Mouse (Mus musculus) heart, embryonic 14.5 days (tissue): ENCODE data around the gene Mfrp. TPM values are rescaled to one million over a fixed set of nuclear protein-coding genes. Genes with fewer than 3 reads are reported as not detected.
A peak's percentile ranks its signal among the peaks of the same experiment; 100 is the strongest.

ENCODE experiments used
- ATAC-seq: fragments of 200-750 bp; cut with Nextera tagmentation; 2 replicates; pipeline ENCODE4 v1.8.0; 2017; ENCODE audit warnings: low read depth, moderate TSS enrichment; ENCODE audit not compliant: insufficient number of reproducible peaks, insufficient read depth, low FRiP score
- H3K27ac ChIP-seq, 2 experiments: fragments of 200-500 bp in 1 of 2; fragments of 300-500 bp in 1 of 2; sonication (generic) in 1 of 2; replicated peaks in 1 of 2; 2 replicates each; pipeline ENCODE4 v1.5.1; 2012 to 2014; ENCODE audit warnings: low read depth in 2 of 2, low read length in 2 of 2, control low read depth in 1 of 2, mild to moderate bottlenecking in 1 of 2, mixed read lengths in 1 of 2; ENCODE audit not compliant: control insufficient read depth in 1 of 2, insufficient read depth in 1 of 2
- H3K27me3 ChIP-seq: fragments of 300-500 bp; sonication (generic); 2 replicates; pipeline ENCODE4 v1.6.1; 2014; ENCODE audit warnings: mild to moderate bottlenecking, low read length, control low read depth; ENCODE audit not compliant: control insufficient read depth, insufficient read depth
- H3K36me3 ChIP-seq: fragments of 300-500 bp; sonication (generic); 2 replicates; pipeline ENCODE4 v1.6.1; 2014; ENCODE audit warnings: mild to moderate bottlenecking, control low read depth, low read length, mixed read lengths; ENCODE audit not compliant: control insufficient read depth, insufficient read depth
- H3K4me1 ChIP-seq, 2 experiments: fragments of 200-500 bp in 1 of 2; fragments of 300-500 bp in 1 of 2; sonication (generic) in 1 of 2; 2 replicates each; pipeline ENCODE4 v1.6.1; 2012 to 2014; ENCODE audit warnings: low read length in 2 of 2, control low read depth in 1 of 2, mixed read lengths in 1 of 2; ENCODE audit not compliant: control insufficient read depth in 2 of 2, insufficient read depth in 2 of 2
- H3K4me2 ChIP-seq: fragments of 300-500 bp; sonication (generic); 2 replicates; pipeline ENCODE4 v1.6.1; 2014; ENCODE audit warnings: mild to moderate bottlenecking, low read length
- H3K4me3 ChIP-seq, 2 experiments: fragments of 200-500 bp in 1 of 2; fragments of 300-500 bp in 1 of 2; sonication (generic) in 1 of 2; 2 replicates each; pipeline ENCODE4 v1.5.1; 2012 to 2014; ENCODE audit warnings: low read length in 2 of 2, mild to moderate bottlenecking in 2 of 2, control low read depth in 1 of 2, low read depth in 1 of 2, moderate library complexity in 1 of 2; ENCODE audit not compliant: control insufficient read depth in 1 of 2, insufficient read depth in 1 of 2
- H3K9ac ChIP-seq: fragments of 300-500 bp; sonication (generic); 2 replicates; pipeline ENCODE4 v1.6.1; 2014; ENCODE audit warnings: mild to moderate bottlenecking, low read length
- H3K9me3 ChIP-seq: fragments of 300-500 bp; sonication (generic); 2 replicates; pipeline ENCODE4 v1.6.1; 2016; ENCODE audit warnings: low read length, control low read depth; ENCODE audit not compliant: control insufficient read depth
- WGBS: fragments of 180-500 bp; shearing (Covaris S2); extraction: QIAGEN DNeasy Blood & Tissue Kit; methylation state at CpG from one replicate; pipeline ENCODE4 v1.1.7; 2014; 5-methylcytosine and 5-hydroxymethylcytosine counted together
- polyA plus RNA-seq: library from polyadenylated mRNA; unstranded; fragments of >200 nt; fragmentation: Nextera tagmentation; extraction: Ambion mirVana; gene quantifications from 2 replicates; pipeline ENCODE4 v1.2.1, GENCODE M21; 2014

Gene Mfrp
- polyA plus RNA-seq, 1 experiment from 2014 or later = not detected

GRCm38 (mm10) chr9:44074395-44075275, 26.9 kb upstream of the Mfrp start:
- H3K4me1 ChIP-seq = peaks cover 58 to 78% of the 10 kb centered on the region in 2 experiments

GRCm38 (mm10) chr9:44075276-44075995, 26.1 kb upstream of the Mfrp start:
- peaks cover 22% of the 10 kb centered on the region for H3K36me3 ChIP-seq
- peaks cover 62 to 81% of the 10 kb centered on the region in 2 experiments for H3K4me1 ChIP-seq
- no peak overlapping the region for H3K4me2 ChIP-seq
- H3K9me3 ChIP-seq = no peaks in the 10 kb centered on the region
- H3K27me3 ChIP-seq = no peaks in the 10 kb centered on the region
- 74% methylated on average over 24 of the region's 24 CpGs for WGBS
- H3K4me3 ChIP-seq = no peak overlapping the region
- ATAC-seq = no peak
- H3K27ac ChIP-seq = no peak overlapping the region
- H3K9ac ChIP-seq = no peak overlapping the region

More at GRCm38 (mm10) chr9:44074395-44075275, 26.9 kb upstream of the Mfrp start:
- no peaks in the 10 kb centered on the region for H3K9me3 ChIP-seq
- no peak for ATAC-seq
- H3K9ac ChIP-seq = no peak overlapping the region
- H3K4me2 ChIP-seq = no peak overlapping the region
- no peaks in the 10 kb centered on the region for H3K27me3 ChIP-seq
- 63% methylated on average over 9 of the region's 9 CpGs for WGBS
- no peak overlapping the region for H3K27ac ChIP-seq
- peaks cover 22% of the 10 kb centered on the region for H3K36me3 ChIP-seq
- H3K4me3 ChIP-seq = no peak overlapping the region

GRCm38 (mm10) chr9:44075996-44076763, 25.3 kb upstream of the Mfrp start:
- Histone ChIP-seq H3K27me3 (no peaks in the 10 kb centered on the region), H3K9ac (peak overlapping the region; percentile 22; the same call in 1 of the 2 replicates), H3K4me2 (0 out of 2 replicates have a peak overlapping the region, but pooled peaks have one; percentile 3), H3K4me3 (no peak overlapping the region), H3K27ac (0 out of 4 replicates have a peak overlapping the region, but pooled peaks of 1 of the 2 experiments have one; percentile 33), H3K9me3 (no peaks in the 10 kb centered on the region), H3K4me1 (peaks cover 61 to 81% of the 10 kb centered on the region in 2 experiments), H3K36me3 (peaks cover 22% of the 10 kb centered on the region)
- ATAC-seq = no peak
- 60% methylated on average over 16 of the region's 16 CpGs for WGBS

GRCm38 (mm10) chr9:44076764-44077120, 24.8 kb upstream of the Mfrp start:
- Histone ChIP-seq H3K9me3 (no peaks in the 10 kb centered on the region), H3K27me3 (no peaks in the 10 kb centered on the region), H3K9ac (0 out of 2 replicates have a peak overlapping the region, but pooled peaks have one; percentile 22), H3K4me3 (no peak overlapping the region), H3K4me1 (peaks cover 58 to 83% of the 10 kb centered on the region in 2 experiments), H3K27ac (peak overlapping the region in 1 of 2 experiments; percentile 33; a peak in 1 of 4 replicates), H3K36me3 (peaks cover 22% of the 10 kb centered on the region), H3K4me2 (0 out of 2 replicates have a peak overlapping the region, but pooled peaks have one; percentile 3)
- WGBS = 13% methylated on average over 5 of the region's 5 CpGs
- ATAC-seq = no peak

GRCm38 (mm10) chr9:44077266-44077910, 24.1 kb upstream of the Mfrp start:
- Histone ChIP-seq H3K9ac (peak overlapping the region; percentile 52), H3K4me2 (0 out of 2 replicates have a peak overlapping the region, but pooled peaks have one; percentile 3), H3K27me3 (no peaks in the 10 kb centered on the region), H3K27ac (peak overlapping the region in 1 of 2 experiments; percentile 85; a peak in 2 of 4 replicates), H3K4me1 (peaks cover 52 to 81% of the 10 kb centered on the region in 2 experiments), H3K4me3 (no peak overlapping the region), H3K9me3 (no peaks in the 10 kb centered on the region), H3K36me3 (peaks cover 22% of the 10 kb centered on the region)
- 84% methylated on average over 11 of the region's 11 CpGs for WGBS
- ATAC-seq = no peak

GRCm38 (mm10) chr9:44078136-44078797, 23.3 kb upstream of the Mfrp start:
- no peaks in the 10 kb centered on the region for H3K9me3 ChIP-seq
- H3K9ac ChIP-seq = peak overlapping the region; percentile 57; the same call in 1 of the 2 replicates
- H3K4me1 ChIP-seq = peaks cover 45 to 80% of the 10 kb centered on the region in 2 experiments
- 66% methylated on average over 10 of the region's 10 CpGs for WGBS
- no peak for ATAC-seq
- no peaks in the 10 kb centered on the region for H3K27me3 ChIP-seq
- peaks cover 22% of the 10 kb centered on the region for H3K36me3 ChIP-seq
- peak overlapping the region; percentile 78 to 85 for H3K27ac ChIP-seq
- H3K4me2 ChIP-seq = peak overlapping the region; percentile 48
- no peak overlapping the region; a peak in 1 of 4 replicates for H3K4me3 ChIP-seq
